Mouse (Mus musculus): Measurements from ENCODE around the gene Cmklr1.
"Not testable (repeated sequence)": the region's sequence is repeated elsewhere in the genome, so short reads cannot be mapped to it uniquely, and the experiment has no call there.

The Cmklr1 gene

GRCm38 (mm10) chr5:113586458-113586849 lies 63.8 kb downstream of the Cmklr1 start:
- not testable (repeated sequence) for DNase-seq (ENCODE audit: low spot score)

- DNase-seq (ENCODE audit: low spot score), result not testable (repeated sequence)
Measured at GRCm38 (mm10) chr5:113585619-113586457, 64.4 kb downstream of the Cmklr1 start.

GRCm38 (mm10) chr5:113584439-113584838 lies 65.8 kb downstream of the Cmklr1 start:
- DNase-seq (ENCODE audit: low spot score), result peak; percentile 54

- no peak for DNase-seq (ENCODE audit: low spot score)
Measured at GRCm38 (mm10) chr5:113583424-113584162, 66.6 kb downstream of the Cmklr1 start.

GRCm38 (mm10) chr5:113580801-113581200 lies 69.4 kb downstream of the Cmklr1 start:
- DNase-seq (ENCODE audit: low spot score), result no peak

- DNase-seq (ENCODE audit: low spot score), result peak; percentile 68
Measured at GRCm38 (mm10) chr5:113580248-113580647, 70.0 kb downstream of the Cmklr1 start.

GRCm38 (mm10) chr5:113579128-113579527 lies 71.1 kb downstream of the Cmklr1 start:
- DNase-seq (ENCODE audit: low spot score), result no peak

- no peak for DNase-seq (ENCODE audit: low spot score)
Measured at GRCm38 (mm10) chr5:113578428-113578827, 71.8 kb downstream of the Cmklr1 start.

GRCm38 (mm10) chr5:113577555-113577954 lies 72.7 kb downstream of the Cmklr1 start:
- DNase-seq (ENCODE audit: low spot score), result no peak

- peak; percentile 42 for DNase-seq (ENCODE audit: low spot score)
Measured at GRCm38 (mm10) chr5:113570056-113570717, 80.0 kb downstream of the Cmklr1 start.

GRCm38 (mm10) chr5:113565858-113566257 lies 84.4 kb downstream of the Cmklr1 start:
- no peak for DNase-seq (ENCODE audit: low spot score)

- DNase-seq (ENCODE audit: low spot score), result no peak
Measured at GRCm38 (mm10) chr5:113565101-113565854, 84.9 kb downstream of the Cmklr1 start.

GRCm38 (mm10) chr5:113564463-113564862 lies 85.8 kb downstream of the Cmklr1 start:
- peak; percentile 46 for DNase-seq (ENCODE audit: low spot score)

All from embryo, embryonic 10.5 days (tissue).